In genomic region chr11:75530845-75531373, GRCm38 (mm10) we compare ENCODE assay signal across 8 mouse cellular contexts. TPM values are rescaled to one million over a fixed set of nuclear protein-coding genes. Genes with fewer than 3 reads are reported as not detected.
A peak's percentile ranks its signal among the peaks of the same experiment; 100 is the strongest.
DNase-seq lines count a peak whose midpoint lies in the region; ATAC-seq and TF ChIP-seq lines count a peak whose summit lies in the region.

No protein-coding gene starts in this region.

- peak overlapping the region; percentile 98 for H3K4me2 ChIP-seq in heart, postnatal 0 days (ENCODE audit: low read depth, low read length)
- H3K4me2 ChIP-seq in liver, embryonic 13.5 days: peak overlapping the region; percentile 99

- ATAC-seq in megakaryocyte, adult 5-6 weeks (ENCODE audit: poor library complexity, severe bottlenecking): no peak; the same call in 1 of the 2 replicates
- peak; percentile 4 for ATAC-seq in heart, postnatal 0 days (ENCODE audit: insufficient read depth, low read depth)
- peak; percentile 24 for ATAC-seq in liver, embryonic 13.5 days (ENCODE audit: low read depth)

- H3K27me3 ChIP-seq in megakaryocyte, embryonic 14.5 days (replicated peaks): no peaks in the 10 kb centered on the region
- no peaks in the 10 kb centered on the region for H3K27me3 ChIP-seq in heart, postnatal 0 days (ENCODE audit: control insufficient read depth, insufficient read depth, low read length)
- H3K27me3 ChIP-seq in liver, embryonic 13.5 days: peaks cover 4% of the 10 kb centered on the region; the same call in 1 of the 2 replicates
- H3K27me3 ChIP-seq in small intestine, adult 2 months (ENCODE audit: control insufficient read depth, insufficient read depth, low read length): no peaks in the 10 kb centered on the region

- peak overlapping the region; percentile 99 for H3K4me3 ChIP-seq in megakaryocyte, embryonic 14.5 days (replicated peaks)
- H3K4me3 ChIP-seq in heart, postnatal 0 days (ENCODE audit: low read depth, low read length): peak overlapping the region; percentile 69
- H3K4me3 ChIP-seq in liver, embryonic 13.5 days (replicated peaks): peak overlapping the region; percentile 75
- peak overlapping the region; percentile 75 for H3K4me3 ChIP-seq in small intestine, adult 2 months (ENCODE audit: low read depth, low read length)

- H3K9ac ChIP-seq in heart, postnatal 0 days (replicated peaks; ENCODE audit: low read depth, low read length): peak overlapping the region; percentile 80
- peak overlapping the region; percentile 90 for H3K9ac ChIP-seq in liver, embryonic 13.5 days

- peak; percentile 39 for DNase-seq in adrenal gland, adult 8-10 months
- no peak for DNase-seq in adrenal gland, adult 2 months
- no peak for DNase-seq in heart, postnatal 0 days (ENCODE audit: low spot score)
- DNase-seq in liver, embryonic 13.5 days: no peak
- DNase-seq in ovary, postnatal 14 days (ENCODE audit: low spot score): no peak

- TF ChIP-seq CTCF in heart, postnatal 0 days (IDR thresholded peaks at IDR 0.05; ENCODE audit: low read depth): no peak
- TF ChIP-seq CTCF in small intestine, adult 2 months (IDR thresholded peaks at IDR 0.05; ENCODE audit: extremely low read depth, insufficient read length, insufficient replicate concordance, low read depth, low read length): no peak

- under 1% methylated on average over 31 of the region's 31 CpGs for WGBS in heart, postnatal 0 days
- under 1% methylated on average over 31 of the region's 31 CpGs for WGBS in liver, embryonic 13.5 days (ENCODE audit: insufficient replicate concordance)
- WGBS in small intestine, adult 2 months: under 1% methylated on average over 31 of the region's 31 CpGs

- H3K9me3 ChIP-seq in megakaryocyte, embryonic 14.5 days: no peaks in the 10 kb centered on the region
- no peaks in the 10 kb centered on the region for H3K9me3 ChIP-seq in heart, postnatal 0 days (replicated peaks; ENCODE audit: control insufficient read depth, low read length)
- H3K9me3 ChIP-seq in liver, embryonic 13.5 days (replicated peaks): no peaks in the 10 kb centered on the region

- peaks cover 49% of the 10 kb centered on the region for H3K36me3 ChIP-seq in megakaryocyte, embryonic 14.5 days (replicated peaks; ENCODE audit: low read length)
- H3K36me3 ChIP-seq in heart, postnatal 0 days (replicated peaks; ENCODE audit: control insufficient read depth, insufficient read depth, low read length): peaks cover 9% of the 10 kb centered on the region
- no peaks in the 10 kb centered on the region for H3K36me3 ChIP-seq in liver, embryonic 13.5 days
- H3K36me3 ChIP-seq in small intestine, adult 2 months (ENCODE audit: control insufficient read depth, insufficient read depth, low read length): no peaks in the 10 kb centered on the region

- TF ChIP-seq POLR2A in small intestine, adult 2 months (IDR thresholded peaks at IDR 0.05; ENCODE audit: low read depth, low read length): no peak

- peaks cover 51% of the 10 kb centered on the region for H3K4me1 ChIP-seq in megakaryocyte, embryonic 14.5 days
- H3K4me1 ChIP-seq in heart, postnatal 0 days (ENCODE audit: control insufficient read depth, insufficient read depth): peaks cover 12% of the 10 kb centered on the region; the same call in 1 of the 2 replicates
- H3K4me1 ChIP-seq in liver, embryonic 13.5 days (replicated peaks): peaks cover 48% of the 10 kb centered on the region
- H3K4me1 ChIP-seq in small intestine, adult 2 months (ENCODE audit: control insufficient read depth, insufficient read depth, insufficient read length, low read length): peaks cover 2% of the 10 kb centered on the region

- no peak for TF ChIP-seq EP300 in heart, postnatal 0 days (IDR thresholded peaks at IDR 0.05; ENCODE audit: low read depth)

- H3K27ac ChIP-seq in heart, postnatal 0 days (ENCODE audit: low read depth): peak overlapping the region; percentile 87
- peak overlapping the region; percentile 93 for H3K27ac ChIP-seq in liver, embryonic 13.5 days
- peak overlapping the region; percentile 91 for H3K27ac ChIP-seq in small intestine, adult 2 months (ENCODE audit: insufficient read depth, low read depth, low read length)

RNA-seq across cellular contexts. Expression of gene Slc43a2, which starts 0.6 kb away (rescaled TPM):
- total RNA-seq in adrenal gland, adult 8-10 months (2022): 10 to 100 TPM; 22.5 to 29.8 (median 23.2) TPM
- 10 to 100 TPM; 21.2 to 38.3 TPM for total RNA-seq in adrenal gland, adult 2 months (2021)
- polyA plus RNA-seq in adrenal gland, adult 2 months (2012; rRNA removed): 28.2 and 28.7 TPM in 2 replicates
- polyA plus RNA-seq in megakaryocyte, embryonic 14.5 days (2012; ENCODE audit: insufficient read depth, low replicate concordance): 18.9 and 35.4 TPM in 2 replicates
- total RNA-seq in megakaryocyte, adult 5-6 weeks (2015): 30.6 and 32.3 TPM in 2 replicates
- 32.2 and 33.5 TPM in 2 replicates for total RNA-seq in megakaryocyte, adult 5-6 weeks (2017)
- 3.6 and 6.0 TPM in 2 replicates for total RNA-seq in heart, postnatal 0 days (2014; rRNA removed; ENCODE audit: low replicate concordance)
- 4.5 and 4.8 TPM in 2 replicates for polyA plus RNA-seq in heart, postnatal 0 days (2015; fragmentation: Nextera tagmentation; extraction: Ambion mirVana)
- 3.7 and 5.9 TPM in 2 replicates for polyA plus RNA-seq in liver, embryonic 13.5 days (2015; fragmentation: Nextera tagmentation; extraction: Ambion mirVana)
- polyA plus RNA-seq in small intestine, adult 2 months (2012; rRNA removed): 165 and 508 TPM in 2 replicates

RNA-seq across cellular contexts. Expression of gene Scarf1, which starts 17.6 kb away (rescaled TPM):
- 1 to 10 TPM; 6.0 to 9.4 (median 7.2) TPM for total RNA-seq in adrenal gland, adult 8-10 months (2022)
- 1 to 10 TPM; 7.5 to 7.8 TPM for total RNA-seq in adrenal gland, adult 2 months (2021)
- 27.4 and 33.5 TPM in 2 replicates for polyA plus RNA-seq in adrenal gland, adult 2 months (2012; rRNA removed)
- 27.4 and 42.5 TPM in 2 replicates for polyA plus RNA-seq in megakaryocyte, embryonic 14.5 days (2012; ENCODE audit: insufficient read depth, low replicate concordance)
- total RNA-seq in megakaryocyte, adult 5-6 weeks (2015): 0.41 and 1.1 TPM in 2 replicates
- 0.66 and 0.85 TPM in 2 replicates for total RNA-seq in megakaryocyte, adult 5-6 weeks (2017)
- total RNA-seq in heart, postnatal 0 days (2014; rRNA removed; ENCODE audit: low replicate concordance): 20.2 and 21.6 TPM in 2 replicates
- polyA plus RNA-seq in heart, postnatal 0 days (2015; fragmentation: Nextera tagmentation; extraction: Ambion mirVana): 9.6 and 10.0 TPM in 2 replicates
- 2.6 and 3.0 TPM in 2 replicates for polyA plus RNA-seq in liver, embryonic 13.5 days (2015; fragmentation: Nextera tagmentation; extraction: Ambion mirVana)
- polyA plus RNA-seq in small intestine, adult 2 months (2012; rRNA removed): 9.4 and 12.3 TPM in 2 replicates

RNA-seq across cellular contexts. Expression of gene Rilp, which starts 21.0 kb away (rescaled TPM):
- total RNA-seq in adrenal gland, adult 8-10 months (2022): 1 to 10 TPM; 3.6 to 8.9 (median 8.0) TPM
- total RNA-seq in adrenal gland, adult 2 months (2021): 10 to 100 TPM; 12.1 to 13.2 TPM
- polyA plus RNA-seq in adrenal gland, adult 2 months (2012; rRNA removed): 8.8 and 10.0 TPM in 2 replicates
- 4.2 and 9.5 TPM in 2 replicates for polyA plus RNA-seq in megakaryocyte, embryonic 14.5 days (2012; ENCODE audit: insufficient read depth, low replicate concordance)
- 0.98 and 1.2 TPM in 2 replicates for total RNA-seq in megakaryocyte, adult 5-6 weeks (2015)
- total RNA-seq in megakaryocyte, adult 5-6 weeks (2017): 0.55 and 1.8 TPM in 2 replicates
- total RNA-seq in heart, postnatal 0 days (2014; rRNA removed; ENCODE audit: low replicate concordance): 41.5 and 50.8 TPM in 2 replicates
- 27.1 and 30.2 TPM in 2 replicates for polyA plus RNA-seq in heart, postnatal 0 days (2015; fragmentation: Nextera tagmentation; extraction: Ambion mirVana)
- polyA plus RNA-seq in liver, embryonic 13.5 days (2015; fragmentation: Nextera tagmentation; extraction: Ambion mirVana): 1.4 and 1.6 TPM in 2 replicates
- 8.0 and 15.0 TPM in 2 replicates for polyA plus RNA-seq in small intestine, adult 2 months (2012; rRNA removed)

RNA-seq across cellular contexts. Expression of gene Prpf8, which starts 44.3 kb away (rescaled TPM):
- 100 to 1,000 TPM; 155 to 170 (median 167) TPM for total RNA-seq in adrenal gland, adult 8-10 months (2022)
- total RNA-seq in adrenal gland, adult 2 months (2021): 100 to 1,000 TPM; 132 to 162 TPM
- polyA plus RNA-seq in adrenal gland, adult 2 months (2012; rRNA removed): 43.2 and 58.6 TPM in 2 replicates
- 18.1 and 35.1 TPM in 2 replicates for polyA plus RNA-seq in megakaryocyte, embryonic 14.5 days (2012; ENCODE audit: insufficient read depth, low replicate concordance)
- total RNA-seq in megakaryocyte, adult 5-6 weeks (2015): 91.3 and 102 TPM in 2 replicates
- total RNA-seq in megakaryocyte, adult 5-6 weeks (2017): 69.3 and 90.7 TPM in 2 replicates
- 73.8 and 79.8 TPM in 2 replicates for total RNA-seq in heart, postnatal 0 days (2014; rRNA removed; ENCODE audit: low replicate concordance)
- polyA plus RNA-seq in heart, postnatal 0 days (2015; fragmentation: Nextera tagmentation; extraction: Ambion mirVana): 15.2 and 17.0 TPM in 2 replicates
- 28.2 and 31.5 TPM in 2 replicates for polyA plus RNA-seq in liver, embryonic 13.5 days (2015; fragmentation: Nextera tagmentation; extraction: Ambion mirVana)
- polyA plus RNA-seq in small intestine, adult 2 months (2012; rRNA removed): 23.4 and 44.2 TPM in 2 replicates

RNA-seq across cellular contexts. Expression of gene Pitpna, which starts 57.0 kb away (rescaled TPM):
- 100 to 1,000 TPM; 172 to 186 (median 176) TPM for total RNA-seq in adrenal gland, adult 8-10 months (2022)
- total RNA-seq in adrenal gland, adult 2 months (2021): 100 to 1,000 TPM; 185 to 186 TPM
- polyA plus RNA-seq in adrenal gland, adult 2 months (2012; rRNA removed): 42.6 and 97.6 TPM in 2 replicates
- 28.3 and 62.8 TPM in 2 replicates for polyA plus RNA-seq in megakaryocyte, embryonic 14.5 days (2012; ENCODE audit: insufficient read depth, low replicate concordance)
- total RNA-seq in megakaryocyte, adult 5-6 weeks (2015): 387 and 430 TPM in 2 replicates
- 178 and 226 TPM in 2 replicates for total RNA-seq in megakaryocyte, adult 5-6 weeks (2017)
- 58.4 and 59.6 TPM in 2 replicates for total RNA-seq in heart, postnatal 0 days (2014; rRNA removed; ENCODE audit: low replicate concordance)
- 74.0 and 76.8 TPM in 2 replicates for polyA plus RNA-seq in heart, postnatal 0 days (2015; fragmentation: Nextera tagmentation; extraction: Ambion mirVana)
- 33.2 and 38.3 TPM in 2 replicates for polyA plus RNA-seq in liver, embryonic 13.5 days (2015; fragmentation: Nextera tagmentation; extraction: Ambion mirVana)
- 88.0 and 185 TPM in 2 replicates for polyA plus RNA-seq in small intestine, adult 2 months (2012; rRNA removed)
